Mouse (Mus musculus) erythroblast, embryonic 14.5 days (primary cell): ENCODE data around the gene Gapdh.

Experiments used
- GATA1 ChIP-seq: IDR thresholded peaks from 2 replicates; pipeline ENCODE4 v1.6.1; 2012; ENCODE audit warnings: low read length, inconsistent platforms, mixed read lengths
- TAL1 ChIP-seq: IDR thresholded peaks from 3 replicates; pipeline ENCODE4 v1.6.1; 2012; ENCODE audit warnings: low read length, inconsistent platforms, mixed read lengths

GRCm38 (mm10) chr6:125159773-125160557 is 6.3 kb downstream of the Gapdh start:
- TF ChIP-seq GATA1 (no peak), TAL1 (no peak)
